Mouse (Mus musculus) kidney, postnatal 0 days (tissue): Measurements from ENCODE around the gene Adamts7. TPM values are rescaled to one million over a fixed set of nuclear protein-coding genes. Genes with fewer than 3 reads are reported as not detected.

Experiments used
- ATAC-seq: fragments of 200-750 bp; cut with Nextera tagmentation; replicated peaks from 2 replicates; pipeline ENCODE4 v1.8.0; 2017; ENCODE audit warnings: low read depth, moderate number of reproducible peaks, moderate TSS enrichment, moderate library complexity; ENCODE audit not compliant: low FRiP score
- DNase-seq: peaks from one replicate; pipeline ENCODE4 v3.0.0-alpha.2; 2016; ENCODE audit warnings: low spot score
- H3K27ac ChIP-seq: fragments of 300-500 bp; sonication (generic); 2 replicates; pipeline ENCODE4 v1.5.1; 2014; ENCODE audit warnings: mild to moderate bottlenecking
- H3K27me3 ChIP-seq: fragments of 300-500 bp; sonication (generic); 2 replicates; pipeline ENCODE4 v1.6.1; 2014; ENCODE audit warnings: low read length, mixed read lengths; ENCODE audit not compliant: insufficient read depth
- H3K36me3 ChIP-seq: fragments of 300-500 bp; sonication (generic); 2 replicates; pipeline ENCODE4 v1.6.1; 2014; ENCODE audit warnings: low read length, mixed read lengths; ENCODE audit not compliant: insufficient read depth
- H3K4me1 ChIP-seq: fragments of 300-500 bp; sonication (generic); replicated peaks from 2 replicates; pipeline ENCODE4 v1.6.1; 2014; ENCODE audit warnings: antibody characterized with exemption, low read length, mixed read lengths; ENCODE audit not compliant: insufficient read depth
- H3K4me2 ChIP-seq: fragments of 300-500 bp; sonication (generic); 2 replicates; pipeline ENCODE4 v1.6.1; 2014; ENCODE audit warnings: mild to moderate bottlenecking, low read length, moderate library complexity, mixed read lengths
- H3K4me3 ChIP-seq: fragments of 300-500 bp; sonication (generic); replicated peaks from 2 replicates; pipeline ENCODE4 v1.5.1; 2014; ENCODE audit warnings: low read depth, low read length
- H3K9ac ChIP-seq: fragments of 300-500 bp; sonication (generic); 2 replicates; pipeline ENCODE4 v1.6.1; 2014; ENCODE audit warnings: low read depth, low read length
- H3K9me3 ChIP-seq: fragments of 300-500 bp; sonication (generic); replicated peaks from 2 replicates; pipeline ENCODE4 v1.6.1; 2016; ENCODE audit warnings: low read length, inconsistent platforms, mixed read lengths
- CTCF ChIP-seq: IDR thresholded peaks from 2 replicates; pipeline ENCODE4 v1.5.1; 2016; ENCODE audit warnings: antibody characterized with exemption, low read depth, mild to moderate bottlenecking, moderate library complexity
- WGBS: fragments of 180-500 bp; shearing (Covaris S2); extraction: QIAGEN DNeasy Blood & Tissue Kit; methylation state at CpG from one replicate; pipeline ENCODE4 v1.1.7; 2014; 5-methylcytosine and 5-hydroxymethylcytosine counted together
- polyA plus RNA-seq: library from polyadenylated mRNA; unstranded; fragments of >200 nt; fragmentation: Nextera tagmentation; extraction: Ambion mirVana; gene quantifications from 2 replicates; pipeline ENCODE4 v1.2.1, GENCODE M21; 2015

Adamts7 gene
- polyA plus RNA-seq, 1 experiment from 2014 or later = 11.6 TPM

DNA sequence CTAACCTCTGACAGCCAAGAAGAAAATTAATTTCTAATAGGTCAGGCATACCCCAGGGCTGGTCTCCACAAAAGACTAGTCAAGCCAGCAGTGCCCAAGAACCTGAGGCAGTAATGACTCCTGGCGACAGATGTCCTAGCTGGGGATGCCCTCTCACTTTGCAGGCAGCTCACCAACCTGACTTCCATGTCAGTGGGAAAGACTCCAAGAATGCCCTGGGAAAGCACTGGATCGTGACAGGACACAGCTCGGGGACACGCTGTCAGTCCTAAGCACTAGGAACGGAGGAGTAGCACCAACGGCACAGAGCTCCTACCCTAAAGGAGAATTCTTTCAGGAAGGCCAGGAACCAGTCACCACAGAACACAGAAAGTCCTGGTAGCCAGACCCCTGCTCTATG lies 79.4 kb downstream of the Adamts7 start:
- no peak overlapping the region for H3K4me2 ChIP-seq
- peaks cover 6% of the 10 kb centered on the region; the same call in 1 of the 2 replicates for H3K36me3 ChIP-seq
- TF ChIP-seq CTCF = no peak
- no peak overlapping the region for H3K9ac ChIP-seq
- WGBS = 48% methylated on average over 6 of the region's 6 CpGs
- no peak for DNase-seq
- H3K4me1 ChIP-seq = no peaks in the 10 kb centered on the region
- H3K27ac ChIP-seq = no peak overlapping the region
- no peak overlapping the region for H3K4me3 ChIP-seq
- H3K27me3 ChIP-seq = no peaks in the 10 kb centered on the region
- H3K9me3 ChIP-seq = no peaks in the 10 kb centered on the region
- ATAC-seq = no peak

DNA sequence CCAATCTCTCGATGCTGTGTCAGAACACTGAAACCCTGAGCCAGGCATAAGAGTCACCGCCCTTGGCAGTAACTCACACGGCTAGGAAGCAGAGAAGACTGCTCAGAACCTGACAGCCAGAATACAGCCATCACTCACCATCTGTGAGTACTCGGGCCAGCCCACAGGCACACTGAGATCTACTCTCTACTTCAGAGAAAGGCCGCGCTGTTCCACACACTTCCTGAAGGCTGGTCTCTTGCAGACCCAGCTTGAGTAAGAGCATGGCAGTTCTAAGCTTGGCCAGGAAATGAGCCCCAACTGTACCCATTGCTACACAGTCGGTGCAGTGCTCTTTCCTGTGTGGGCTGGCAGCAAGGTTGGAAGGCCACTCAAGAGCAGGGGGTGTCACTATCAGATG lies 80.0 kb downstream of the Adamts7 start:
- DNase-seq (no peak), ATAC-seq (peak; percentile 40; the same call in 1 of the 2 replicates)
- WGBS = 67% methylated on average over 7 of the region's 7 CpGs

DNA sequence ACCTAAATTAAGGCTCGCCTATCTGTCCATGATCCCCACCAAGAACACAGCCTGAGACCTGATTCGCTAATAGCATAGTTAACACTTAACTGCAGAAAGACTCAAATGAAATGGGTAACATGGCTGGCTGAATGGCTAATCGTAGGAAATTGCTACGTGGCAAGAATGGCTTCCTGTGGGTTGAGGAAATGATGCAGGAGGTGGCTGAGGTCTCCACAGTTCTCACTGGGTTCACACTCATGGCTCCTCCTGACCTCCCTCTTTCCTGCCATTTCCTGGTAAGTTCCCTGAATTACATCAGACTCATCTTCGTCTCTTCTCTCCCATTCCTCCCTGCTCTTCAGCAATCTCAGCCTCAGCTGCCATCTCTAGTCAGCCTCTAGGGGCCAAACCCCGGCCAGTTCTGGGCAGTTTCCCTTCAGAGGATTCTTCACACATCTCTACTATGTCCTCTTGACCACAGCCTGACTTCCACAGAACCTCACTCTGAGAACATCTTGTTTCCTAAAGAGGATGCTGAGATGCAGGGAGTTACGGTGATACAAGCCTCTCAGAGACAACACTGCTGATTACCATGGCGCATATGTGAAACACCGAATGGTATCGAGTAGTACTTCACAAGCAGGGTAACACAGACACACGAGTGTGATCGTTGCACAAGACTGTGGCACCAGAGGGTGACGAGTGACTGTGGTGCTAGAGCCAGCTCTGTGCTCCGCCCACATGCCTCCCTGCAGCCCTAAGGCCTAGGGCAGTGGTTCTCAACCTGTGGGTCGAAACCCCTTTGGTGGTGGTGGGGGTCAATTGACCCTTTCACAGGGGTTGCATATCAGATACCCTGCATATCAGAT lies 81.7 kb downstream of the Adamts7 start:
- Histone ChIP-seq H3K4me2 (no peak overlapping the region), H3K9ac (no peak overlapping the region), H3K36me3 (peaks cover 6% of the 10 kb centered on the region; the same call in 1 of the 2 replicates), H3K4me3 (no peak overlapping the region), H3K27me3 (no peaks in the 10 kb centered on the region), H3K27ac (no peak overlapping the region), H3K9me3 (no peaks in the 10 kb centered on the region), H3K4me1 (no peaks in the 10 kb centered on the region)
- DNase-seq (no peak), ATAC-seq (no peak)
- no peak for TF ChIP-seq CTCF
- WGBS = 83% methylated on average over 15 of the region's 15 CpGs

More for the DNA sequence above, 80.0 kb downstream of the Adamts7 start:
- H3K36me3 ChIP-seq = peaks cover 6% of the 10 kb centered on the region; the same call in 1 of the 2 replicates
- no peak overlapping the region for H3K9ac ChIP-seq
- no peak overlapping the region for H3K4me2 ChIP-seq
- H3K4me3 ChIP-seq = no peak overlapping the region
- H3K27ac ChIP-seq = no peak overlapping the region
- no peaks in the 10 kb centered on the region for H3K4me1 ChIP-seq
- no peaks in the 10 kb centered on the region for H3K27me3 ChIP-seq
- TF ChIP-seq CTCF = no peak
- H3K9me3 ChIP-seq = no peaks in the 10 kb centered on the region

DNA sequence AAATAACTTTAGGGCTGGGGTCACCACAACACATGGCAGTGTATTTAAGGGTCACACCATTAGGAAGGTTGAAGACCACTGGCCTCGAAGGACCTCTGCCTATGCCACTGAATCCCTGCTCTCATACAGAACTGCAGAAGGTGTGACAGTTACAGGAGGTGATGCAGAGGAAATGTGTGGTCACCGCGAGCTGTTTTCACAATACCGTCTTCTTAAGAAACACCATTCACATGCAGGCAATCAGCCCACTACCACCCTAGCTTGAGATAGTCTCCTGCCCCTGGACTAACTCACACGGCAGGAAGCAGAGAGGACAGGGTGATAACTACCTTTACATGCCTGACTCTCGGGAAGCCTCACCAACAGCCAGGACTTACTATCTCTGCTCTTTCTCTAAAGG lies 82.3 kb downstream of the Adamts7 start:
- 92% methylated on average over 6 of the region's 6 CpGs for WGBS
- H3K9ac ChIP-seq = no peak overlapping the region
- no peaks in the 10 kb centered on the region for H3K4me1 ChIP-seq
- H3K36me3 ChIP-seq = peaks cover 6% of the 10 kb centered on the region; the same call in 1 of the 2 replicates
- no peak overlapping the region for H3K27ac ChIP-seq
- H3K4me3 ChIP-seq = no peak overlapping the region
- ATAC-seq (no peak), DNase-seq (no peak)
- H3K4me2 ChIP-seq = no peak overlapping the region
- no peak for TF ChIP-seq CTCF
- H3K27me3 ChIP-seq = no peaks in the 10 kb centered on the region
- H3K9me3 ChIP-seq = no peaks in the 10 kb centered on the region

DNA sequence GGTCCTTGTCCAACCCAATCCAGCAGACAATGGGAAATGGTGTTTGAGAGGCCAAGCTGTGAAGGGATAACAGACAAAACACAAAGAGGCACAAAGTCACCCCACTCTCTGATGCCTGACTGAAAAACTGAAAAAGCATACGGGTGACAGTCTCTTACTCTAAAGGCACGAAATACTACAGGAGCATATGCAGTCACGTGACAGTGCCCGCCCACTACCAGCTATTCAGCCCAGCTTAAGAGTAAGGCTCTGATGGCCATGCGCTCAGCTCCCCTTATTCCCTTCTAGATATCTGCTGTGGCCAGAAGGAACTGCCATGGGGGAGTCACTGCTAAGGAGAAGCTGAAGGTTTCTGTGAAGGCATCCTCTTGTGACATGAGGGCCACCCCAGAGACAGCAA lies 82.9 kb downstream of the Adamts7 start:
- Histone ChIP-seq H3K9me3 (no peaks in the 10 kb centered on the region), H3K4me2 (no peak overlapping the region), H3K27me3 (no peaks in the 10 kb centered on the region), H3K4me3 (no peak overlapping the region), H3K36me3 (peaks cover 6% of the 10 kb centered on the region; the same call in 1 of the 2 replicates), H3K4me1 (no peaks in the 10 kb centered on the region), H3K9ac (no peak overlapping the region), H3K27ac (no peak overlapping the region)
- WGBS = 92% methylated on average over 5 of the region's 5 CpGs
- TF ChIP-seq CTCF = no peak
- ATAC-seq = no peak
- DNase-seq = no peak

DNA sequence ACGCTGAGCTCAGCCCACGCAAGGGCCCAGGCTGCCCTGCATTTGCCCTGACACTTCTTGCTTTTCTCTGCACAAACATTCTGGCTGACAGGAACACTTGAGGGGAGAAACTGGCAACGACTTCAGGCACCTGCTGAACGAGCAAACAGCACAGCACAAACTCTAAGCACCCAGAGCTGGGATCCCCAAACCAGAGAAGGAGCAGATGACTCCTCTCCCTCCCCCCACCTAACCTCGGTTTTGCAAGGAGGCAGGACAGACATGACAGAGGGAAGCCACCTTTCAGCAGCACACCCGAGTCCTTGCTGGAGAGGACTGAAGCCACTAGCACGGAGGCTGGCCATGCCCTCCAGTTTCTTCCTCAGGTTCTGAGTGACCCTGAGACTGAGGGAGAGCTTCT lies 84.4 kb downstream of the Adamts7 start:
- no peak for DNase-seq
- H3K4me2 ChIP-seq = no peak overlapping the region
- peaks cover 6% of the 10 kb centered on the region; the same call in 1 of the 2 replicates for H3K36me3 ChIP-seq
- TF ChIP-seq CTCF = no peak
- 76% methylated on average over 7 of the region's 7 CpGs for WGBS
- no peaks in the 10 kb centered on the region for H3K27me3 ChIP-seq
- no peaks in the 10 kb centered on the region for H3K9me3 ChIP-seq
- H3K4me3 ChIP-seq = no peak overlapping the region
- H3K9ac ChIP-seq = no peak overlapping the region
- no peak for ATAC-seq
- H3K27ac ChIP-seq = no peak overlapping the region
- H3K4me1 ChIP-seq = no peaks in the 10 kb centered on the region
